Mouse (Mus musculus): ENCODE measurements around the gene Fibcd1.

GRCm38 (mm10) chr2:31869692-31870091 lies 23.9 kb upstream of the Fibcd1 start:
- no peak for TF ChIP-seq USF1 (IDR thresholded peaks at IDR 0.05; ENCODE audit: low read depth)
- TF ChIP-seq POLR2A (IDR thresholded peaks at IDR 0.05; ENCODE audit: insufficient read length, low read depth), result no peak
- no peak for TF ChIP-seq E2F4 (IDR thresholded peaks at IDR 0.05; ENCODE audit: insufficient read depth)
- TF ChIP-seq POLR2AphosphoS2 (IDR thresholded peaks at IDR 0.05; ENCODE audit: insufficient read length, low read depth), result no peak
- TF ChIP-seq TCF12 (IDR thresholded peaks at IDR 0.05; ENCODE audit: insufficient read depth, poor library complexity, severe bottlenecking), result no peak
- no peak for TF ChIP-seq CEBPB (IDR thresholded peaks at IDR 0.05; ENCODE audit: insufficient read depth, poor library complexity, severe bottlenecking)
- no peak for TF ChIP-seq REST (IDR thresholded peaks at IDR 0.05; ENCODE audit: insufficient read depth, insufficient read length)
- TF ChIP-seq MYOD1 (IDR thresholded peaks at IDR 0.05; ENCODE audit: control insufficient read depth in 1 of 3, insufficient read length in 2 of 3, low read depth in 2 of 3), result peak in 2 of 3 experiments; percentile 71 to 86
- TF ChIP-seq MYOG (IDR thresholded peaks at IDR 0.05; ENCODE audit: control insufficient read depth in 1 of 3, insufficient read depth in 1 of 3, insufficient read length in 2 of 3, low read depth in 2 of 3), result peak in 2 of 3 experiments; percentile 67 to 82
- no peak for TF ChIP-seq MAX (IDR thresholded peaks at IDR 0.05; ENCODE audit: low read depth)
